Mouse (Mus musculus) mature B cell (primary cell): ENCODE data around the gene Pnrc2.

ENCODE experiments used
- in situ Hi-C: fragments of 300-500 bp; cut with MboI; formaldehyde crosslinking; loops from 2 replicates; pipeline ENCODE4 v1.14.3; 2019

Gene Pnrc2

DNA sequence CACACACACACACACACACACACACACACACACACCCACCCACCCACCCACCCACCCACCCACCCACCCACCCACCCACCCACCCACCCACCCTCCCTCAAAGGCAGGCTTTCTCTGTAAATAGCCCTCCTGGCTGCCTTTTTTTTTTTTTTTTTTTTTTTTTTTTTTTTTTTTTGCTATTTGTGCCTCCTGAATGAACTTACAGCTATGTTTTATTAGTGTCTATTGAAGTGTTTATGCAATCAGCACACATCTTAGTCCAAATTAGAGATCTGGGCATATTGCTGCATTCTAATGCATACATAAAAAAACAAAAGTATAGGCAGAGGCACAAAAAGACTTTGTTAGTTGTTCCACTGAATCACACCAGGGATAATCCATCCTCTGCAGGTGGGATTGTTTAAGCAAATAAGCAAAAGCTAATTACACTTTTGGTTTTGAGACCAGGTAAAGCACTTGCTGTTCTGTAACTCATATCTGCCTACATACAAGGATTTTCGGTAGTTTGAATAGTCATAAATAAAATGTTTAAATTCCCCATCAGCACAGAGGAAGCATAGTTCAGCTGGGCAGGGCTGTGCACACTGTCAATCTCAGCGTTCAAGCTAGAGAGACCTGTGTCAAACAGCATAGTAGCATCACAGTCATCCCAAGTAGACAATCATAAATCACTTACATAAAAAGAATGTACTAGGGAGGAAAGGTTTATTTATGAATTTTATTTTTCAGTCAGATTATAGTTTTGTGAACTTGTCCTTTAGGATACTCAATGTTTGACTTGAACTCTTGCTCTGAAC is 3.2 kb downstream of the Pnrc2 start:
- in situ Hi-C loops = no loop called here

- in situ Hi-C loops = no loop called here
These were observed 4.7 kb downstream of the Pnrc2 start for GRCm38 (mm10) chr4:135868996-135869395.

DNA sequence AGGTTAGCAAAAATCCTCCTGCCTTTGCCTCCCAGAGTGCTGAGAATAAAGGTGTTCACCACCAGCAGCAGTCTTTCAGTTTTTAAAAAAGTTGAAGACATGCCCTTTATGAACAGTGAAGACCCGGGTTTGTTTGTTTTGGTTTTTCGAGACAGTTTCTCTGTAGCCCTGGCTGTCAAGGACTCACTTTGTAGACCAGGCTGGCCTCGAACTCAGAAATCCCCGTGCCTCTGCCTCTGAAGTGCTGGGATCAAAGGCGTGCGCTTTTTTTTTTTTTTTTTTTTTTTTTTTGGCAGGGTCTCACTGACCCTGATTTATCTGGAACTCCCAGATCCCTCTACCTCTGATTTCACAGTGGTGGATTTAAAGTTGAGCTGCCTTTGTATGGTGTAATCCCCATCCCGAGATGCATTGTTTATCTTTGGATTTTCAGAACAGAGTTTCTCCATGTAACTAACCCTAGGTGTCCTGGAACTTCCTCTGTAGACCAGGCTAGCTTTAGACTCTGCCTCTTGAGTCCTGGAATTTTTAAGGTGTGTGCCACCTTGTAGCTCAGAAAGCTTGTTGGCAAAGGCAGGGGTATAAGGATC is 16.0 kb downstream of the Pnrc2 start:
- in situ Hi-C loops = no loop called here

GRCm38 (mm10) chr4:135856223-135857091 is 17.2 kb downstream of the Pnrc2 start:
- in situ Hi-C loops = no loop called here

DNA sequence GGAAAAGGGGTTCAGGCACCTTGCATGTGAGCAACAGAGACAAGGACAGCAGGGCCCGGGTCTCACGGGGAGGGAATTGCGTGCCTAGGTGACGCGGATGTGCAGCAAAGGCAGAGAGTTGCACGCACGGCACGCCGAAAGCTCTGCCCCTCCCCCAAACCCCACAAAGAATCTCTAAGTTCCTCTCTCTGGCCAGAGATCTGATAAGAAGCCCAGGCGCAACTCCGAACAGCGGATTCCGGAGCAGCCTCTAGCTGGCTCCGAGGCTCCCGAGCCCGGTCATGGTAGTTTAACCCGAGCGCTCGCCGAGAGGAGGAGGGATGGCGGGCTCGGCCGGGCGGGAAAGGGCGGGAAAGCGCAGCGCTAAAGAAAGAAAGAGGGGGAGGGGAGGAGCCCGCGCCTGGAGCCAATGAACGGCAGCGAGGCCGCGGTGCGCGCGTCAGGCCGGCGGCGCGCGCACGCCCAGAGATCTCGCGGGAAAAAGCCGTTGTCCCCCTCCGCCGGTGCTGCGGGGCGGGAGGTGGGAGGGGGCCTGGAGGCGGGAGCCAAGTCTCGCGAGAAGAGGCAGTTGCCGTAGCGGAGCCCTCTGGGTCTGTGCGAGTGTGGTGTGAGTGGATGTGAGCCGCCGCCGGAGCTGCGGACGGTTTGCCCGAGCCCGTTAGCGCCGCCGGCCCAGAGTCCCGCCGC is 18.0 kb downstream of the Pnrc2 start, which contains the start of gene Srsf10:
Srsf10 (plus strand) TSS at position 212 of the 687 bp plus-strand sequence.
- in situ Hi-C loops = no loop called here

DNA sequence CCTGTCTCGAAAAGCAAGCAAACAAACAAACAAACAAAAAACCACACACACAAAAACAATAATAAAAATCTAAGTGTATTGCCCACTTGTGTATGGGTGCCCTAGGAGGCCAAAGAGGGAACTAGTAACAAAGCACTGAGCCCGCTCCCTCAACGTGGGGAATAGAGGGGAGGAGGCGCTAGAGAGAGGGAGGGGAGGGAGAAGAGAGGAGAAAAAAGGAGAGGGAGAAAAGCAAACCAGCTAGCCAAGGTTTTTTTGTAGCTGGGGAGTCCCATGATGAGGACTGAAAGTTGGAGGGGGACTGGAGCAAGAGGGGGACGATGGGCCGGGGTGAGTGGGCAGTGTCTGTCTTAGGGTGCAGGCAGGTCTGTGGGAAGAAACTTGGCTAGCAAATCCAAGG is 18.6 kb downstream of the Pnrc2 start:
- in situ Hi-C loops = no loop called here

GRCm38 (mm10) chr4:135854630-135855029 is 19.0 kb downstream of the Pnrc2 start:
- in situ Hi-C loops = no loop called here

GRCm38 (mm10) chr4:135853987-135854546 is 19.6 kb downstream of the Pnrc2 start:
- in situ Hi-C loops = no loop called here

GRCm38 (mm10) chr4:135851942-135852341 is 21.7 kb downstream of the Pnrc2 start:
- in situ Hi-C loops = no loop called here

- in situ Hi-C loops = no loop called here
These were observed 23.1 kb downstream of the Pnrc2 start for GRCm38 (mm10) chr4:135850411-135851095.

- in situ Hi-C loops = no loop called here
These were observed 26.1 kb downstream of the Pnrc2 start for GRCm38 (mm10) chr4:135847581-135847980.

DNA sequence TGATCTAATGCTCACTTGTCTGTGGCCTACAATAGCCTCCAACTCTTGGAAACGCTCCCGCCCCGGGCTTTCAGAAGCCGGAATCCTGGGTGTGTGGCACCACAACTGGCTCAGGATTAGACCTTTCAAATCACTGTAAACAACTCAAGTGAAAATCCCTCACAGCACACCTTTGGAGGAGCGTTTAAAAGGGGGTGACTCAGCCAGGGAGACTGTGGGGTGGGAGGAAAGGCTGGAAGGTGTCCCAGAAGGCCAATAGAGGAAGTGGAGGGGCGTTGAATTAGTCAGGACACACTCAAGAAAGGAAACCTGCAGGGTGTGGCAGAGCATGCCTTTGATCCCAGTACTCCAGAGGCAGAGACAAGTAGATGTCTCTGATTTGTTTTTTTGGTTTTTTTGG is 29.2 kb downstream of the Pnrc2 start:
- in situ Hi-C loops = no loop called here

- in situ Hi-C loops = no loop called here
These were observed 34.2 kb downstream of the Pnrc2 start for GRCm38 (mm10) chr4:135839293-135840011.

GRCm38 (mm10) chr4:135838925-135839292 is 34.7 kb downstream of the Pnrc2 start:
- in situ Hi-C loops = no loop called here

DNA sequence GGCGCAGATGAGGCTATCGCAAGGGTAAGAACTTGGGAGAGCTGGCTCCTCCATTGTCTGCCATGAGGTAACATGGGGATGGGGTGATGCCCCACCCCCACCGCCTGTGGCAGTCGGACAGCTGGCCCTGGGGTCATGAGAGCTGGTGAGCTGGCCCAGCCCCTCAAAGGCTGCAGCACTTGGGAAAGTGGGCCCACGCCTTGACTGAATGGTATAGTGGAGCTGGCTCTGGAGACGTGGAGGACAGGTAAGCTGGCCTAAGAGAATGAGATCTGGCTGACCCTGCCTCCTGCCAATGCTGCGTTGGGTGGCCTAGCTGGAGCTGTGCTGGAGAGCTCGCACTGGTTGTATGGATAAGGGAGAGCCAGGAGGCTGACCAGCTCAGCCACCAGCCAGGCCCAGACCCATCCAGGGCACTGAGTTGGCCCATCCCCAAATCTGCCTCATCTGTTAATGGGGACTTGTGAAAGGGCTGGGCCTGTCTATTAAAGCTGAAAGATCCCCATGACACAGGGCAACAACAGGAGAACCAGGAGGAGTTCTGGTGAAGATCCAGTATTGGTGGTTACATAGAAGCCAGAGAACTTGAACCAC is 39.4 kb downstream of the Pnrc2 start:
- in situ Hi-C loops = no loop called here

GRCm38 (mm10) chr4:135833301-135834123 is 40.1 kb downstream of the Pnrc2 start:
- in situ Hi-C loops = no loop called here

DNA sequence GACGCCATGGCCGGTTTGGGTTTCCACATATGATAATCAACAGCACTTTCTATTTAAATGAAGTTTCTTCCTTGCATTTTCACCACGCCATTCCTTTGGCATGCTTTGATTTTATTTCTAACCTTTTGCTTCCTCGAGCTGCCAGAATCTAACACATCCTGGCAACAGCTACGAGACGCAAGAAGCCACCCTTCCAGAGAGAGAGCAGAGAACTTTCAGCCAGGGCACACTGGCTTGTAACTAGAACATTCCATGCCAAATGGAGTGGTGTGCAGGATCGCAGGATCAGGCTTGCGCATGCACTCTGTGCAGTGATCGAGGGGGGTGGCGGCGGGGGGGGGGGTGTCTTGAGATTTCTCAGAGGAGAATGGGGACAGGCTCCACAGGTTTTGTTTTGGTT is 41.6 kb downstream of the Pnrc2 start:
- in situ Hi-C loops = no loop called here

DNA sequence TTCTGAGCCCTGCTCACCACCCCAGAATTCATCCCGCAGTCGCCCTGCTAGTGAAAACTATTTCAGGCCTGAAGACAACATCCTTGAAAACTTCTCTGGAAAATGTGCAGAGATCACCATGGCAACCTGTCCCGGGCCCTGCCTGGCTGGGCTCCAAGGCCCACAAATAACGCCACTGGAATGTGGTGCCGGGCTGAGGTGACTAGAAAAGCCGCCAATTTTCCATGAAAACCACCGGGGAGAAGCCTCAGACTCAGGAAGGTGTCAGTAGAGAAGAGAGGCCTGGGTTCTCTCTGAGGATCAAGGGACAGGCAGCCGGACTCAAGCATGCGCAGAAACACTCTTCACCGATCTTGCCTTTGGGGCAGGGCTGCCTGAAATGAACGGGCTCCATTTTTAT is 45.2 kb downstream of the Pnrc2 start:
- in situ Hi-C loops = no loop called here

- in situ Hi-C loops = no loop called here
These were observed 49.4 kb downstream of the Pnrc2 start for GRCm38 (mm10) chr4:135824254-135824653.
